Mouse (Mus musculus) left cerebral cortex, postnatal 14 days (tissue): ENCODE results near the gene P2rx2. TPM values are rescaled to one million over a fixed set of nuclear protein-coding genes. Genes with fewer than 3 reads are reported as not detected.

Source experiments
- DNase-seq, 2 experiments: peaks; one replicate each; pipeline ENCODE4 v3.0.0; 2021 to 2022; ENCODE audit warnings: low spot score in 2 of 2, mixed read lengths in 1 of 2
- intact Hi-C: fragments of 180-260 bp; cut with DNase I; formaldehyde crosslinking; loops from one replicate; pipeline ENCODE4 v1.15.1; 2025
- long read RNA-seq, 2 experiments: library from polyadenylated mRNA; stranded (forward); transcript quantifications; one replicate each; pipeline ENCODE4 v2.0.0; 2021
- total RNA-seq, 2 experiments: library from RNA; stranded (reverse); gene quantifications; 2 replicates each; pipeline ENCODE4 v1.2.3; 2021

The P2rx2 gene
- under 1 TPM; 0.37 to 0.38 TPM for total RNA-seq
- long read RNA-seq, experiment 1 = 0 reads
- long read RNA-seq, experiment 2, partial matches to known transcripts = 0 of 1 reads
- long read RNA-seq, experiment 2, other reads (novel, unspliced or antisense) = 0 of 1 reads

GRCm38 (mm10) chr5:110342648-110343284 lies at the start of gene P2rx2:
P2rx2 (minus strand) TSS chr5:110343212.
- intact Hi-C loops = no loop called here
- no peak for DNase-seq

- no peak for DNase-seq
- intact Hi-C loops = no loop called here
These were observed 49.7 kb upstream of the P2rx2 start for GRCm38 (mm10) chr5:110392727-110393126.

GRCm38 (mm10) chr5:110390631-110391030 lies 47.6 kb upstream of the P2rx2 start:
- DNase-seq = no peak
- intact Hi-C loops = no loop called here

GRCm38 (mm10) chr5:110387332-110387731 lies 44.3 kb upstream of the P2rx2 start:
- intact Hi-C loops = no loop called here

GRCm38 (mm10) chr5:110386371-110387330 lies 43.6 kb upstream of the P2rx2 start:
- intact Hi-C loops = no loop called here
- peak; percentile 58 to 70 for DNase-seq

More at GRCm38 (mm10) chr5:110387332-110387731, 44.3 kb upstream of the P2rx2 start:
- no peak for DNase-seq

GRCm38 (mm10) chr5:110385263-110385662 lies 42.3 kb upstream of the P2rx2 start:
- no peak for DNase-seq
- intact Hi-C loops = no loop called here

- DNase-seq = no peak
- intact Hi-C loops = no loop called here
These were observed 41.5 kb upstream of the P2rx2 start for GRCm38 (mm10) chr5:110384491-110384890.

GRCm38 (mm10) chr5:110379823-110380222 lies 36.8 kb upstream of the P2rx2 start:
- intact Hi-C loops = no loop called here
- DNase-seq = no peak

GRCm38 (mm10) chr5:110379086-110379485 lies 36.1 kb upstream of the P2rx2 start:
- no peak for DNase-seq
- intact Hi-C loops = no loop called here

- intact Hi-C loops = no loop called here
- no peak for DNase-seq
These were observed 35.2 kb upstream of the P2rx2 start for GRCm38 (mm10) chr5:110378181-110378583.

- intact Hi-C loops = loop anchor here (2.0 kb wide), 1 partner anchor 52 kb away; no protein-coding TSS in a partner anchor
- DNase-seq = peak; percentile 78 to 85
These were observed 33.9 kb upstream of the P2rx2 start for GRCm38 (mm10) chr5:110376802-110377433.

- DNase-seq = peak in 1 of 2 experiments; percentile 10
- intact Hi-C loops = no loop called here
These were observed 21.0 kb upstream of the P2rx2 start for GRCm38 (mm10) chr5:110363822-110364545.

- DNase-seq = peak; percentile 73 to 81
- intact Hi-C loops = no loop called here
These were observed 20.3 kb upstream of the P2rx2 start for GRCm38 (mm10) chr5:110363179-110363821.

- no peak for DNase-seq
- intact Hi-C loops = no loop called here
These were observed 19.8 kb upstream of the P2rx2 start for GRCm38 (mm10) chr5:110362813-110363178.

- intact Hi-C loops = no loop called here
- no peak for DNase-seq
These were observed 18.5 kb upstream of the P2rx2 start for GRCm38 (mm10) chr5:110361465-110361864.

GRCm38 (mm10) chr5:110357531-110358179 lies 14.6 kb upstream of the P2rx2 start:
- peak; percentile 87 to 91 for DNase-seq
- intact Hi-C loops = loop anchor here (5.0 kb wide), 2 partner anchors 70 to 280 kb away; no protein-coding TSS in a partner anchor

GRCm38 (mm10) chr5:110354716-110355115 lies 11.7 kb upstream of the P2rx2 start:
- peak; percentile 37 to 42 for DNase-seq
- intact Hi-C loops = loop anchor here (5.0 kb wide), 2 partner anchors 73 to 283 kb away; no protein-coding TSS in a partner anchor

GRCm38 (mm10) chr5:110347006-110347405 lies 4.0 kb upstream of the P2rx2 start:
- intact Hi-C loops = no loop called here
- DNase-seq = no peak
